Mouse (Mus musculus) cerebellum, postnatal 4 days (tissue): ENCODE data around the gene Usp54.
"Not testable (repeated sequence)": the region's sequence is repeated elsewhere in the genome, so short reads cannot be mapped to it uniquely, and the experiment has no call there.

Source experiments
- DNase-seq, 2 experiments: peaks; one replicate each; pipeline ENCODE4 v3.0.0; 2022; ENCODE audit warnings: low spot score in 2 of 2, mixed read lengths in 1 of 2

Usp54 gene

DNA sequence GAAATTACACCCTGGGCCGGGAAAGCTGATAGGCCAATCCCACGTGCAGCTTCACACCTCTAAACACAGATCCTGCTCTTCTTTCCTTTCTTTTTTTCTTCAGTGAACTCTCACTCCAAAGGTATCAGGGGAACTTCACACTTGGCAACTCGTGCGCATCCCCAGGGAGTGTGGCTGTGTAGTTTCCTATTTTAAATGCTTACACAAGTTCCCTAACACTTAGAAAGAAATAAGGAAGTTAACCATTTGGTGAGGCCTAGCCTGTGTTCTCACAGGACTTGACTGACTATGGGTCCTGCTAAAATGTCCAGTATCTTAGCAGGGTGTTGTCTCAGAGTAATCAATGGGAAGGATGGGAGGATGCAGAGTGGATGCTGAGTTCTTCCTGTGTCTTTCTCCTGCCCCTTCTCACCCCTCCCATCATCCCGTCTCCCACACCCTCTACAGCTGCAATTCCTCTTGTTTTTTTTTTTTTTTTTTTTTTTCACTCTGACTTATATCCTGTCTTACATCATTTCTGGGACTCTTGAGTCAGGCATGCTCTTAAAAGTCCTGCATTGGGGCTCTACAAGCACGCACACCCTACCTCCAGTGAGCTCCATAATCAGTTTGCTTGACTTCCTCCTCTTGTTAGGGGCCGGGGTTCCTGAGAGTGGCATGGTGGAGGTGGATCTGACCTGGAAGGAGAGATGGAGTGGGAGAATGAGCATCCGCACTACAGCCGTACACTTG lies 14.0 kb upstream of the Usp54 start:
- no peak for DNase-seq

DNA sequence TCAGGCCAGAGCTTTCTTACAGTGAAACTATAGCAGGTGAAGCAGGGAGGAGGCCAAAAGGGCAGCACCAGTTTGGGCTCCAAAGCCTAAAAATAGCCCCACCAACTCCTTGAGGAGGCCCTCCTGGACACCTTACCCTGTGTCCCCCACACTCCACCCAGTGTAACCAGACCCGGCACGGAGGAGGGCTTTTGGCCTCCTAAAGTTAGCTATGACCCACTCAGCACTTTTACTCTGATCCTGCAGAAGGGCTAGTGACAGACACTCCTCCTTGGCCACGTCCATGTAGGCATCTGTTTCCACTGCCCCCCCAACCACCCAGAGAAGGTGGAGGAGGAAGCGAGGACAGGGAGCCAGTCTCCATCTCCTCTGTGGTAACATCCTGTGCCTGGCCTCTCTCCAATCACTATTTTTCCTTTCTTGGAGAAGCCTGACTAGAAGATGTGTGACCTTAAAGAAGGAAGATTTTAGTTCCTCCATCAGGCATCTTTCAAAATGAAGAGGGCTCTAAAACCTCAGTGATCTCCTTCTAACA lies 10.9 kb upstream of the Usp54 start:
- DNase-seq = no peak

DNA sequence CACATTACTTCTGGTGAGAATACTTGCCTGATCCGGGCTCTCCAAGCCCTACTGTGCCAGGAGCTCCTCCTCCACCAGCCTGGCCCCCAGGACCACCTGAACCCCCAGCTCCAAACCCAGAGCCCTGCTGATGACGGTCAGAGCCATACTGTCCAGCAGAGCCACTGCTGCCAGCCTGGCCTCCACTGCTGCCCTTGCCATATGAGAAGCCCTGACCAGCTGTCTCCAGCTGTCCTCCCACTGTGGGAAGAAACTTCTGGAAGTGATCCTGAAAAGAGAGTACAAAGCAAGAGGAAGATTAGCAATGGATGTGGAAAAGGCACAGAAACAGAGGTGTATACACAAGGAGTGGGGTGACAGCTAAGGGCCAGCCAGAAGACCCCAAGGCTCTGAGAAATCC lies 10.1 kb upstream of the Usp54 start:
- no peak for DNase-seq

DNA sequence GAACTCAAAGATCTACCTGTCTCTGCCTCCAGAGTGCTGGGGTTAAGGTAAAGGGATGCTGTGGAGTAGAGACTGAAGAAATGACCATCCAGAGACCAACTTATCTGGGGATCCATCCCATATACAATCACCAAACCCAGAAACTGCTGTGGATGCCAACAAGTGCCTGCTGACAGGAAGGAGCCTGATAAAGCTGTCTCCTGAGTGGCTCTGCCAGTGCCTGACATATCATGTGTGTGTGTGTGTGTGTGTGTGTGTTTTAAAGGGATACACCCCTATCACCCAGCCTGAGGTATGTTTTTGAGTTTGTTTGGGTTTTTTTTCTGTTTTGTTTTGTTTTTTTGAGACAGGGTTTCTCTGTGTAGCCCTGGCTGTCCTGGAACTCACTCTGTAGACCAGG lies 5.5 kb upstream of the Usp54 start:
- DNase-seq = no peak

DNA sequence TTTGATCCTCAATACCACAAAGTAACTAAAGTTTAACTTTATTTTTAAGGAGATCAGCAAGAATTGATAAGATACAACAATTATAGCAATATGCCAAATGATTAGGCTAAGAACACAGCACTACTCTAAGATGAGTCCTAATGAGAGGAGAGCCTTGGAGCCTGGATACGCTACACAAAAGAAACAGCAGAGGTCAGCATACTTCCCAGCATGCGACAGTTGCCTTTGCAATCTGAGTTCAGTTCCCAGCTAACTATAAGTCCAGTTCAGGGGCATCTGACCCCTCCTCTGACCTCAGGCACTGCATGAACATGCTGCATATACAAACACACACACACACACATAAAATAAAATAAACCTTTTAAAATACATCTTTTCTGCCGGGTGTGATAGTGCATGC lies 4.7 kb upstream of the Usp54 start:
- no peak for DNase-seq

DNA sequence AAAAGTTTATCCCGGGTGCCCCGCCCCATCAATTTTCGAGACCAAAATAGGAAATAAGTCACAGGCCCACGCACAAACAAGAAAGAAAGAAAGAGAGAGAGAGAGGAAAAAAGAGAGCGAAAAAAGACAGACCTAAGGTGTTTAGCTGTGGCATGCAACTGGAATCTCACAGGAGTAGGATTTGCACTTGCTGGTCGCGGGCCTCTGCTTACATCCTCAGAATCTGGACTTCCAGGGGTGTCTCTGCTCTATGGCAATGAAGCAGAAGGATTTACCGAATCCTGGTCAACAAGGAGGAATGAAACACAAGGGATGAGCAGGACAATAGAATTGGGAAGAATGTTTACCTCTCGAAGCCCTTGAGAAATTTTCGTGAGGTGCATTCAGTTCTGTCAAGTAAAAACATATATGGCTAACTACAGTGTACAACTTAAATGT lies 594 bp upstream of the Usp54 start:
- no peak for DNase-seq

DNA sequence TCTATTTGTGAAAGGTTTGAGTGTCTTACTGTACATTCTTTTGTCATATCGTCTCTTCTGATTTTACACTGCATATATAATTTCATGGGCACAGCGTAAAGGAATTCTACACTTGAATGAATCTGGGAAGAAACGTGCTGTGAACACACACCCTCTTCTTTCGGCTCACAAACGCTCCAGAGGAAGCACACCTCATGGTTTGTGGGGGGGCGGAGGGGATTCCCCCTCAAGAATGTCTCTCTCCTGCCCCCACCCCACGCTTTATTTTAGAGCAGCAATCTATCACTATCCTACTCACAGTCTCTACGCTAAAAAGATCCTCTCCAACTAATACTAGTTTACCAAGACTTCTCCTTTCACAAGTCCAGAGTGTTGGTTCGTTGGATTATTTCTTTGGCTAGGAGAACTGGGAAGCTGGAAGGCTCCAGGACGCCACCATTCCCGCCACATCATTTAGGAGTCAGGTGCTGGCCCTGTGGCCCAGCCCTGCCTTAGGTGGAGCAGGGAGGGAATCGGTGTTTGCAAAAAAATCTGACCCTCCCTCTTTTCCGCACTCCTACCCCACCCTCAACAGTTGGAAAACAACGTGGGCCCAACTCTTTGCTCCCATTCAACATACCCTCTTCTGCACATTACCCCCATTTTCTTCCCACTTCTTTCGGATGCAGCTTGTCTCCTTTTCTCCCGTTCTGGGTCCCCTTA lies 794 bp downstream of the Usp54 start:
- DNase-seq = no peak

DNA sequence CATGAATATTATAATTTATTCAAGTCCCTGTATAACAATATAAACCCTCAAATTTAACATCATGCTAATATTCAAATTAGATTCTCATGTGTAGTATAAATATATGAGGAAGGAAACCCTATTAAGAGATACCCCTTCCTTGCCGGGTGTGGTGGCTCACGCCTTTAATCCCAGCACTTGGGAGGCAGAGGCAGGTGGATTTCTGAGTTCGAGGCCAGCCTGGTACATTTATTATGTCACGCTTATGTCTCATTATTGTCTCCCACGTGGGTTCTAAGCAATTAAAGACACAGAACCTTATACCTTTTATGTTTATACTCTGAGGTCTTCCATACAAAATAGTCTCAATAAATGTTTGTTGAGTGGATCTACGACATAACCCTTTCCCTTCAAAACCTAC lies 2.2 kb downstream of the Usp54 start:
- no peak for DNase-seq

DNA sequence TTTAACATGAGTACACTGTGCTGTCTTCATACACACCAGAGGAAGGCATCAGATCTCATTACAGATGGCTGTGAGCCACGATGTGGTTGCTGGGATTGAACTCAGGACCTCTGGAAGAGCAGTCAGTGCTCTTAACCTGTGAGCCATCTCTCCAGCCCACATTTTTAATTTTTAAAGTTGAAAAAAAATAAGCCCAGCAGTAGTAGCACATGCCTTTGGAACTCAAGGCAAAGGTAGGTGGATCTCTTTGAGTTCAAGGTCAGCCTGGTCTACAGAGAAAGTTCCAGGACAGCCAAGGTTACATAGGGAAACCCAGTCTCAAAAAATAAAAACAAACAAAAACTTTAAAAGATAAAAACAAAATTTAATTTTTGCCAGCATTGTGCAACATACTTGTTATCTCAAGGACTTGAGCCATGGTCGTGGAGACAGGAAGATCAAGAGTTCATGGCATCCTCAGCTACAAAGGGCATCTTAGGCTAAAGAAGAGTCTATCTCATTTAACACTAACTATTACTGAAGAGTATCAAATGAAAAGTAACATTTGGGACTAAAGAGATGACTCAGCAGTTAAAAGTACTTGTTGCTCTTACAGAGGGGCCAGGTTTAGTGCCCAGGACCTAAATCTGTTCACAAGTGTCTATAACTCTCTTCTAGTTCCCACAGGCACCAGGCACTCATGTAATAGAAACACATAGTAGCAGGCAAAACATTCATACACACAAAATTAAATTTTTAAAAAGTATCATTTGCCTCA lies 2.9 kb downstream of the Usp54 start:
- no peak for DNase-seq

DNA sequence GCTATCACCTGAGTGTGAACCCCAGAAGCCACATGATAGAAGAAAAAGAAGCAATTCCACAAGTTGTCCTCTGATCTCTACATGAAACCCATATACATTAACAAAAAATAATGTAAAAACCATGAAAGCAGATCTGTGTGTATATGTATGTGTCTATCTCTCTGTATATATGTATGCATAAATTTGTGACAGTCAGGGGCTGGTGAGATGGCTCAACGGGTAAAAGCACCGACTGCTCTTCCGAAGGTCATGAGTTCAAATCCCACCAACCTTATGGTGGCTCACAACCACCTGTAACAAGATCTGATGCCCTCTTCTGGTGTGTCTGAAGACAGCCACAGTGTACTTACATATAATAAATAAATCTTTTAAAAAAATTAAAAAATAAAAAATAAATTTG lies 3.9 kb downstream of the Usp54 start:
- DNase-seq = not testable (repeated sequence)

DNA sequence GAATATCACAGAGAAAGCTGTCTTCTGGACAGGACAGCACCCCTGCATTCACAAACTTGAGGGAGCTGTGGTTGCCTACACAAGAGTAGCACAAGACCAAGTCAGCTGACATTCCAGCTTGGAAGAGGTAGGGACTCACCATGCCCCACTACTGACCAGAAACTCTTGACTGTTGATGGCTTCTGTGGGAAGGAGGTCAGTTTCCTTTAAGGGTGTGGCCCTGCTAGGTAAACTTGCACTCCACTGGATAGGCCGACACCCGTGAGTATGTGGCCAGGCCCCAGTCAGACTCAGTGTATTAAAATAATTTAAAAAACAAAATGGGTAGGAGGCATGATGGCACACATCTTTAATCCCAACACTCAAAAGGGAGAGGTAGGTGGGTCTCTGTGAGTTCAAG lies 5.3 kb downstream of the Usp54 start:
- no peak for DNase-seq

DNA sequence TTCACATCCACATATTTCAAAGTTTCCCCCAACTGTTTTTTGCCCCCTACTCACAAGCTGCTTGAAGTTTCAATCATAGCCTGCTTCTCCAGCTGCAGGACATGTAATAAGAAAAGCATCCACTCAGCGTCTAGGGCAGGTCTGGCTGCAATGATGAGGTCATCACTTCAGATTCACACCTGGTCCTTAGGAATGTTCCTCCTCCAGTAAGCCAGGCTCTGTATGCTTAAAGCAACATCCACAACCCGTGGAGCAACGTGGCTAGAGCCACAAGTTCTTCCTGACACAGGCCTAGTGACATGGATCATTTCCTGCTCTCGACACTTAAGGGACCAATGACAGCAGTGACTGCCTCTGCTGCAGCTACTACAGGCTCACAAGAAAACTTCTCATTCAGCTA lies 9.6 kb downstream of the Usp54 start:
- DNase-seq = no peak

DNA sequence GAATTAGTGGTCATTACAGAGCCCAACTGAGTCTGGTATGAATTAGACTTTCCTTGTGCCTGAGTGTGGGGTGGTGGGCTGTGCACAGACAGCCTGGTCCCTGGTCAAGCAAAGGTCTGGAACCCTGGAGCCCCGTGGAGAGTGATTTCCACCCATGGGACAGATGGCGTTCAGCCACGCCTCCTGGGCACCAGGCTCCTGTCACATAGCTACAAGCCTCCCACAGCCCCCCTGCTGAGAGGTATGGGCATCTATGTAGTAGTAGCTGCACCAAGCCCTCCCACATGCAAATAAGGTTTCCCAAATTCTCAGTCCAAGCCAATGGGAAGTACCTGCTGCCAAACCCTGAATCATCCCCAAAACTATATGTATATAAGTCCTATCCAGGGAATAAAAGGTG lies 13.9 kb downstream of the Usp54 start:
- peak in 1 of 2 experiments; percentile 4 for DNase-seq

DNA sequence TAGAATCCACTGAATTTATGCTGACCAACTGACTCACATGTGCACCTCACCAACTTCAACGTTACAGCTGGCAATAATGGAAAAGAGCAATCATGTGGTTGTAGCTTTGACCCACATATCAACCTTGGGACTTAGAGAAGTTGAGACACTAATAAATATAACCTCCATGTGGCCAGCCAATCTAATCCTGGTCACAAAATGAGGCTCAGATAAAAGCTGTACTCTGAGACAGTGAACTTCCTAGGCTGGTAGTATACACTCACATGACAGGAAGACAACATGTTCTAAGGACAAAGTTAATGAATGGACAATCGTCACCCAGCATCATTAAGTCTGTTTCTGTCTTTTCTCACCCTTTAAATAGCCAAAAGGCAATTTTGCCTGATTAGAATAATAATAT lies 14.4 kb downstream of the Usp54 start:
- no peak for DNase-seq

DNA sequence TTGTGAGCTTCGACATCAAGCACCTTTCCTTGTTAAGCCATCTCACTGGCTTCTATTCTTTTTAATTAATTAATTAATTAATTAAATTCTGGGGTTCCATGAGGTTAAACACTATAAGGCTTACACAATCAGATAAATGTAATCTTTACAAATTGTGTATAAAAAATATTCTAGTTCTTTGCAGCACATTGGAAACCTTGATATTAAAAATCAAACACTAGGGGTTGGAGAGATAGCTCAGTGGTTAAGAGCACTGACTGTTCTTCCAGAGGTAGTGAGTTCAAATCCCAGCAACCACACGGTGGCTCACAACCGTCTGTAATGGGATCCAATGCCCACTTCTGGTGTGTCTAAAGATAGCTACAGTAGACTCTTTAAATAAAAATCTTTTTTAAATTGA lies 18.0 kb downstream of the Usp54 start:
- DNase-seq = no peak

DNA sequence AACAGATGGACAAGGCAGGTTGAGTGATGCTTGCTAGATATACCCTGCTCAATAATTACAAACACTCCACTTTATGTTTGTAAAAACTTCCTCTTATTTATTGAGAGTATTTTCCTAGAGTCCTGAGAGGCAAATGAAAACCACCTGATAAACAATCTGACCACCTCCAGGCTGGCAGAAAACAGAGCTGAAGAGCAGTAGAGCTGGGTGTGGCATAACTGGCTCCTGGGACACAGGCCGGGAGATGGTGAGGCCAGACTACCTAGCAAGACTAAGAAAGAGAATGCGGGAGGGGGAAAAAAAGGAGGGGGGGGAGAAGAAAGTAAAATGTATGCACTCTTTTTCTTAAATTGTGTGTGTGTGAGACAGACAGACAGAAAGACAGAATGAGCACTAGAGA lies 18.5 kb downstream of the Usp54 start:
- DNase-seq = no peak

DNA sequence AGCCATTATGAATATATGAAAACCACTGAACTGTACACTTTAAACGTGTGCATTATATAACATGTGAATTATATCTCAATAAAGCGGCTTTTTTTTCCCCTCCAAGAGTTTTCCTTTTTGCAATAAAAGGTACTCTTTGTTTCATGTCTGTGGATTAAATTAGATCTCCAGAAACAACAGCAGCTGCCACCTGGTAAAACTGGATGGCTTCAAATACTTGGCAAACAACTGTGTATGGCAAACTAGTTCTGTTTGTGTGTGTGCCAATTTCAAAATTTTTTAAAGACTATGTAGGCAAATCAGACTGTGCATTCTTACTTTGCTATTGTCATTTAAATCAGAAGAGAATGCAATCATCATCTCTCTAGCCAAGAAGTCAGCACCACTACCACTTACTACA lies 19.0 kb downstream of the Usp54 start:
- DNase-seq = no peak

DNA sequence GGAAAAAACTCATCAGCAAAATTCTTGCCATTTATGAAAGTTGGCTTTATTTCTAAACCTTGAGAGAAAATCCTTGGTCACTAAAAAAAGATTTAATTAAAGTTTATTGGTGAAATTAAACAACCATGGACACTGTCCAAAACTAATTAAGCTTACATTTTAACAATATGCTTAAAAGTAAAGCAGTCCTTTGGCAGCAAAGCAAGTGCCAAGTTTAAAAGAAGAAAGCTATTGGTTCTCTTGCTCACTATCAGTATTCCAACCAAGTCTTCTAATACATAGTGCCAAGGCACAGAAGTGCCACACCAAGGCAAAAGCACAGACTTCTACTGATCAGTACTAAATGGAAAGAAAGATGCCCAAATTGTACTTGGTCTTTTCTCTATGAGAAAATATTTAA lies 21.7 kb downstream of the Usp54 start:
- DNase-seq = no peak

DNA sequence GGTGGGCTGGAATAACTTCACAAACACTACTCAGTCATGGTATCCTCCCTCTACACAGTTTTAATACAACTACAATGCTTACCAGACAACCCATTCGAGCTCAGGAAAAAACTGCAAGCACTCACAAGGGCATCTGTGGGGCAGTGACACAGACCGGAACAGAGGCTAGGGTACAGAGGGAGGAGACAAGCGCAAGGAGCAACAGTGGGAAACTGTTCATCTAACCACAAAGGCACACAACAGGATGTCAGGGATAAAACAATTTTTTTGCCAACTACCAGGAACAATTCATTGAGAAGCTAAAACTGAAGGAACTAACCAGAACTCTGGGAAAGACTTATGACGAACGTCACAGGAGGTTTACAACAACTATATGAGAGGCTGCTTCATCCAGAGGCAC lies 22.7 kb downstream of the Usp54 start:
- no peak for DNase-seq

DNA sequence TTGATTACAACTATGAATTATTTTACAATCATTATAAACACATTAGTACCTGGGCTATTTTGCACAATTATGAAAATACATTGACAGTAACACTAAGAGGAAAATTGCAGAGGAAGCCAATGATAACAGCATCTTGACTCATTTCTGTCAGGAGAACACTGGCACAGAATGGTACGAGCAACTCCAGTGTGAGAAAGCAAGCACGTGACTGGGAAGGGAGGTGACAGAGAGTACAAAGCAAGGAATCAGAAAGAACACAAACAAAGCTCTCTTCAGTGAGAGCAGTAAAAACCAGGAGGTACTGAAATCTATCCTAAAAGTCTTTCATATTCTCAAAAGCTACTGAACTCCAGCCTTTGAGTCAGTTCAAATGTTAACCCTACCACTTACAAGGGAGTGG lies 24.4 kb downstream of the Usp54 start:
- DNase-seq = no peak

DNA sequence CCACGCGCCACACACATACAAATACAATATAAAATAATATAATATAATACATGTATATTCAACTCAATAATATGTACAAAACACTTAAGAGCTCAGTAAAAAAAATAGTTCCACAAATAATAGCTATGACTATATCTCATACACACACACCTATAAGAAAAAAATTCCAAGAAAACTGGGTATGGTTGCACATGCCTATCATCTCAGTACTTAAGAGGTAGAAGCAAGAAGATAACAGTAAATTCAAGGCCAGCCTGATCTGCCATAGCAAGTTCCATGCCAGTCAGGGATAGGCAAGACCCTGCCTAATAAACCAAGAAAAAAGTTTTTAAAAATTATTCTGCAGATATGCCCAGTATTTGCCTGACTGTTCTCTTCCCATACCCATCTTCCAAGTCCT lies 25.8 kb downstream of the Usp54 start:
- no peak for DNase-seq

DNA sequence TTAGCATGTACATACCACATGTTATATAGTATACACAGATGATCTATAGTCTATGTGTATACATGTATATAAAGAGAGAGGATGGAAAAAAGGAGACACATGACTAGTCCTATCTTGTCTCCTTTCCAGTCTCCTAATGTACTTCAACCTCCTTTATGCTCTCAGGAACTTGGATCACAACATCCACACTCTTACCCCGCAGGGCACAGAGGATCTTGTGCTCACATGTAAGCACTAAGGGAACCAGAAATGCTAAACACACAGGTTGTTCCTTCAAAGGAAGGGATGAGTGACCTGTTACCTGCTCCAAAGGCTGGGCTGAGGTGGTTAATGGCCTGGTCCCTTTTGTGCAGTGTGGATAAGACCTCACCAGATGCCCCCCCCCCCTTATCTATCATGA lies 28.0 kb downstream of the Usp54 start:
- no peak for DNase-seq

DNA sequence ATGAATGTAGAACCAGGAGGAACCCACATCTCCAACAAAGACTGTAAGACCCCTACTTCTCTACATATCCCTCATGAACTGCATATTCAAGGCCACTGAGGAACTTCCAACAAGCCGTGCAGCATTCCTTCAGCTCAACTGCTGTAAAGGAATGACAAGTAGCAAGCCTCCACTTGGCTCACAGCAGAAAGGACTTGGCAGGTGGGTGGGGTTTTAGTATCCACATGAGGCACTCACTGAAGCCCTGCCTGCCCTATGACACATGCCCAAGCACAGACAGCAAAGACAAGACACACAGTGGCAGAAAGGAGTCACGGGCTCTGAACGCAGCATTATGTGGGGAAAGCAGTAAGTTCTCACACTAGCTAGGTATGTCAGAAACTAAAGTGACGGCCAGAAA lies 30.7 kb downstream of the Usp54 start:
- DNase-seq = no peak
